Mouse (Mus musculus) hindbrain, embryonic 15.5 days (tissue): Measurements from ENCODE around the gene Rell1. TPM values are rescaled to one million over a fixed set of nuclear protein-coding genes. Genes with fewer than 3 reads are reported as not detected.

Experiments used
- ATAC-seq: fragments of 200-750 bp; cut with Nextera tagmentation; 2 replicates; pipeline ENCODE4 v1.8.0; 2017; ENCODE audit warnings: low read depth, moderate number of reproducible peaks, moderate TSS enrichment; ENCODE audit not compliant: low FRiP score
- H3K27ac ChIP-seq: fragments of 300-500 bp; sonication (generic); replicated peaks from 2 replicates; pipeline ENCODE4 v1.5.1; 2015; ENCODE audit warnings: mild to moderate bottlenecking, inconsistent platforms
- H3K27me3 ChIP-seq: fragments of 300-500 bp; sonication (generic); 2 replicates; pipeline ENCODE4 v1.6.1; 2015; ENCODE audit warnings: control low read depth, inconsistent platforms
- H3K36me3 ChIP-seq: fragments of 300-500 bp; sonication (generic); 2 replicates; pipeline ENCODE4 v1.6.1; 2015; ENCODE audit warnings: control low read depth, inconsistent platforms
- H3K4me1 ChIP-seq: fragments of 300-500 bp; sonication (generic); replicated peaks from 2 replicates; pipeline ENCODE4 v1.6.1; 2015; ENCODE audit warnings: control low read depth, inconsistent platforms
- H3K4me2 ChIP-seq: fragments of 300-500 bp; sonication (generic); 2 replicates; pipeline ENCODE4 v1.6.1; 2015; ENCODE audit warnings: moderate library complexity, mild to moderate bottlenecking, inconsistent platforms
- H3K4me3 ChIP-seq: fragments of 300-500 bp; sonication (generic); 2 replicates; pipeline ENCODE4 v1.5.1; 2015; ENCODE audit warnings: mild to moderate bottlenecking, inconsistent platforms
- H3K9ac ChIP-seq: fragments of 300-500 bp; sonication (generic); 2 replicates; pipeline ENCODE4 v1.6.1; 2015; ENCODE audit warnings: inconsistent platforms
- H3K9me3 ChIP-seq: fragments of 300-500 bp; sonication (generic); 2 replicates; pipeline ENCODE4 v1.6.1; 2016; ENCODE audit warnings: control low read depth, inconsistent platforms
- WGBS: fragments of 180-500 bp; shearing (Covaris S2); methylation state at CpG from one replicate; pipeline ENCODE4 v1.1.7; 2015; 5-methylcytosine and 5-hydroxymethylcytosine counted together
- polyA plus RNA-seq: library from polyadenylated mRNA; unstranded; fragments of >200 nt; fragmentation: Nextera tagmentation; extraction: Ambion mirVana; gene quantifications from 2 replicates; pipeline ENCODE4 v1.2.1, GENCODE M21; 2015

The Rell1 gene
- polyA plus RNA-seq, 1 experiment from 2014 or later, result 8.8 TPM

DNA sequence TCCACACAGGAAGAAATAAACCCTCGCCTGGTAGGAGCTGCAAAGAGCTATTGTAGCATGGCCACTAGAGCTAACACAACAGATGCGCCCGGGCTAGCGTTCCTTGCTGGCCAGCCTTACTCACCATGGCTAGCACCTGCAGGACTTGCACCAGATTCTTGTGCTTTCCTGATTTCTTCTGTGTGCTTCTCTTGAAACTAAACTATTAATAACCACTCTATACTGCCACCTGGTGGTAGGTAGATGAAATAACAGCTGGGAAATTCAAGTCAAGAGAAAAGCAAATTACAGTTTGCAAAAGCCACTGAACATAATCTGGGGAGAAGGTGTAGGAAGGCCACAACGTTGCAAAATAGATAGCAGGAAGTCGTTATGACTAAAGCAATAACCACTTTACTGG is 82.0 kb downstream of the Rell1 start:
- H3K36me3 ChIP-seq, result no peaks in the 10 kb centered on the region
- H3K27me3 ChIP-seq, result no peaks in the 10 kb centered on the region
- H3K4me1 ChIP-seq, result no peaks in the 10 kb centered on the region
- no peak for ATAC-seq
- no peak overlapping the region for H3K27ac ChIP-seq
- H3K4me2 ChIP-seq, result no peak overlapping the region
- H3K4me3 ChIP-seq, result no peak overlapping the region
- no peaks in the 10 kb centered on the region for H3K9me3 ChIP-seq
- WGBS, result 37% methylated on average over 6 of the region's 6 CpGs
- no peak overlapping the region for H3K9ac ChIP-seq

DNA sequence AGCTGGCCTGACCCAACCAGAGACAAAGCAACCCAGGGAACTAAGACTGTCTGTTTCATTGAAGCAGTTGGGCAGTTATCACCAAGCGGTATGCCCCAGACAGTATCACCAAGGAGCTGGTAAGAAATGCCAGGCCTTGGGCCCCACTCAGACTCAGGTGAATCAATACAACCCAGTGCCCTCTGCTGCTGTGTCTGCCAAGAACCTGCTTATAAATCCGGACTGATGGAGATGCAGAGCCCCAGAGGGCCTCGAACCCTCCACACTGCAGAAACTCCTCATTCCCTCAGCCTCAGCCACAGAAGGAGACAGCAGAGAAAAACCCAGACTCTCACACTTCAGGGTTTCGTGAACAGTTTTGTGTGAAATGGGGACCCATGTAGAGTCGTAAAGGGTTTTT is 82.4 kb downstream of the Rell1 start:
- H3K4me1 ChIP-seq, result no peaks in the 10 kb centered on the region
- H3K9ac ChIP-seq, result no peak overlapping the region
- no peak for ATAC-seq
- H3K36me3 ChIP-seq, result no peaks in the 10 kb centered on the region
- H3K9me3 ChIP-seq, result no peaks in the 10 kb centered on the region
- WGBS, result 86% methylated on average over 5 of the region's 5 CpGs
- no peak overlapping the region for H3K27ac ChIP-seq
- H3K27me3 ChIP-seq, result no peaks in the 10 kb centered on the region
- no peak overlapping the region for H3K4me2 ChIP-seq
- no peak overlapping the region for H3K4me3 ChIP-seq

DNA sequence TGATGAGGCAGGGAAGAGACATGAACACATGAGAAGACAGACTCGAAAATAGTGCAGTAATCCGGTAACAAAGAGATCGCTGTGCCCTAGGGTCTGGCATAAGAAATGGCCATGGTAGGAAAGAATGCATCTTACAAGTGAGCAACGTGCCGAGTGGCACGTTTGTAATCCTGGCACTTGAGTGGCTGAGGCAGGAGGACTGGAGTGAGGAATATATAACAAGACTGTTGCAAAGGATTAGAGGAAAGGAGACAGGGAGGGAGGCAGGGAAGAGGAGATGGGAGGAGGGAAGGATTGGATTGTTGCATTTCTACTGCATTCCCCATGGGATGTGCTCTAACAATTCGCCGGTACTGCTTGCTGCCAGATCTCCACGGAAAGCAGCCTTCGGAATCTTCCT is 89.7 kb downstream of the Rell1 start:
- WGBS, result 74% methylated on average over 10 of the region's 10 CpGs
- no peak for ATAC-seq
- H3K9me3 ChIP-seq, result no peaks in the 10 kb centered on the region

DNA sequence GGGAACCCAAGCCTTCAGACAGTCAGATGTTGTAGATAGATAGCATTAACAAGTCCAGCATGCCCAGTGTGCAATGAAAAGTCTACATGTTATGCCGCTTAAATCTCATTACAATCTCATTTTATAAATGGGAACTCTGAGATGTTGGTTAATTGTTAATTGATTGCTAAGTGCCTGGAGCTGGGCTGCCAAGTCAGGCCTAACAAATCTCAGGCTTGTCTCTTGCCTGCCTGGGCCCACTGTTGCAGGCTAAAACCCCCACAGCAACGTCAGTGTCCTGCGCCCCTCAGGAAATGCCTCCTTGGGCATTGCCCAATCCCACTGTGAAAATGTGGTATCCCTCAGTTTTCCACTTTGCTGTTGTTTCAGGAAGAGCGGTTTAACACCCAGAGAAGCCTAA is 92.6 kb downstream of the Rell1 start:
- 80% methylated on average over 4 of the region's 4 CpGs for WGBS
- no peaks in the 10 kb centered on the region for H3K27me3 ChIP-seq
- no peak overlapping the region for H3K27ac ChIP-seq
- H3K9ac ChIP-seq, result no peak overlapping the region
- no peak overlapping the region for H3K4me2 ChIP-seq
- no peak overlapping the region for H3K4me3 ChIP-seq
- ATAC-seq, result no peak
- H3K9me3 ChIP-seq, result no peaks in the 10 kb centered on the region
- H3K4me1 ChIP-seq, result peaks cover 11% of the 10 kb centered on the region
- no peaks in the 10 kb centered on the region for H3K36me3 ChIP-seq

More for the DNA sequence above, 89.7 kb downstream of the Rell1 start:
- no peak overlapping the region for H3K27ac ChIP-seq
- H3K27me3 ChIP-seq, result no peaks in the 10 kb centered on the region
- H3K4me3 ChIP-seq, result no peak overlapping the region
- no peaks in the 10 kb centered on the region for H3K36me3 ChIP-seq
- no peak overlapping the region for H3K4me2 ChIP-seq
- H3K9ac ChIP-seq, result no peak overlapping the region
- H3K4me1 ChIP-seq, result no peaks in the 10 kb centered on the region

GRCm38 (mm10) chr5:63874880-63875279 is 93.8 kb downstream of the Rell1 start:
- Histone ChIP-seq H3K9me3 (no peaks in the 10 kb centered on the region), H3K27me3 (no peaks in the 10 kb centered on the region), H3K4me1 (peaks cover 11% of the 10 kb centered on the region), H3K27ac (no peak overlapping the region), H3K36me3 (no peaks in the 10 kb centered on the region), H3K4me2 (no peak overlapping the region), H3K9ac (no peak overlapping the region), H3K4me3 (no peak overlapping the region)
- ATAC-seq, result no peak
- 60% methylated on average over 16 of the region's 16 CpGs for WGBS

GRCm38 (mm10) chr5:63872176-63872932 is 96.3 kb downstream of the Rell1 start:
- H3K9ac ChIP-seq, result no peak overlapping the region
- H3K36me3 ChIP-seq, result no peaks in the 10 kb centered on the region
- 31% methylated on average over 17 of the region's 17 CpGs for WGBS
- H3K4me1 ChIP-seq, result peaks cover 11% of the 10 kb centered on the region
- no peak overlapping the region for H3K4me3 ChIP-seq
- peak overlapping the region; percentile 17; the same call in 1 of the 2 replicates for H3K27ac ChIP-seq
- peak; percentile 73 for ATAC-seq
- peak overlapping the region; percentile 22 for H3K4me2 ChIP-seq
- no peaks in the 10 kb centered on the region for H3K9me3 ChIP-seq
- H3K27me3 ChIP-seq, result no peaks in the 10 kb centered on the region

- ATAC-seq, result no peak
- Histone ChIP-seq H3K27ac (no peak overlapping the region), H3K9ac (no peak overlapping the region), H3K4me3 (no peak overlapping the region), H3K9me3 (no peaks in the 10 kb centered on the region), H3K4me2 (no peak overlapping the region), H3K27me3 (no peaks in the 10 kb centered on the region), H3K4me1 (peaks cover 7% of the 10 kb centered on the region), H3K36me3 (no peaks in the 10 kb centered on the region)
- 20% methylated on average over 3 of the region's 3 CpGs for WGBS
Observed at GRCm38 (mm10) chr5:63867421-63867820, 101.3 kb downstream of the Rell1 start.

DNA sequence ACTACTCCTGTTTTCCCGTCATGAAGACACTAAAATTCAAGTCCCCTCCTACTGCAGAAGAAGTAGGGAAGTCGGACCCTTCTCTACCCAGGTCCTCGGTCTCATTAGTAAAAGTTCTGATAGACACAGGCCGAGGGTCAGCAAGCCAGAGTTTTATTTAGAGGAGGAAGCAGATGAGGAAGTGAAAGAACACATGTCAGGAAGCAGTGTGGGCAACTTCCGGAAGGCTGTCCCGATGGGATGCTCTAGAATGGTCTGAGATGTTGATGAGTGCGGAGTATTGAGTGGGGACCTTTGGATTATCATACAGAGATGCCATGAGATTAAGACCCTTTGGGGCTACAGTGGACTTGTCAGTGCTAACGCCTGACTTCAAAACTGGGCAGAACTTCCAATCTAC is 109.8 kb downstream of the Rell1 start:
- H3K9me3 ChIP-seq, result no peaks in the 10 kb centered on the region
- no peak for ATAC-seq
- H3K27ac ChIP-seq, result no peak overlapping the region
- no peak overlapping the region for H3K4me2 ChIP-seq
- H3K27me3 ChIP-seq, result no peaks in the 10 kb centered on the region
- H3K9ac ChIP-seq, result no peak overlapping the region
- WGBS, result 89% methylated on average over 8 of the region's 8 CpGs
- H3K4me3 ChIP-seq, result no peak overlapping the region
- H3K4me1 ChIP-seq, result no peaks in the 10 kb centered on the region
- no peaks in the 10 kb centered on the region for H3K36me3 ChIP-seq

Other genes with a start within 250 kb of the Rell1 start
- gene 0610040J01Rik, start 156.5 kb downstream of the Rell1 start, polyA plus RNA-seq, result 2.8 and 3.6 TPM in 2 replicates
- gene Pgm2, start 124.1 kb upstream of the Rell1 start, polyA plus RNA-seq, result 17.8 and 18.8 TPM in 2 replicates
- gene Tbc1d1, start 187.4 kb upstream of the Rell1 start, polyA plus RNA-seq, result 10.5 and 10.9 TPM in 2 replicates